Mouse (Mus musculus): ENCODE measurements around the gene Slit3. TPM values are rescaled to one million over a fixed set of nuclear protein-coding genes. Genes with fewer than 3 reads are reported as not detected.

Slit3 gene
- polyA plus RNA-seq, 1 experiment from 2014 or later: 4.5 TPM

- Histone ChIP-seq H3K4me3 (ENCODE audit: low read depth, low read length) (no peak overlapping the region), H3K27me3 (ENCODE audit: control insufficient read depth, insufficient read depth, low read depth, low read length) (no peaks in the 10 kb centered on the region; the same call in none of the 2 replicates)
- no peak for ATAC-seq
Observed at GRCm38 (mm10) chr11:35385444-35385843, 264.4 kb downstream of the Slit3 start.

DNA sequence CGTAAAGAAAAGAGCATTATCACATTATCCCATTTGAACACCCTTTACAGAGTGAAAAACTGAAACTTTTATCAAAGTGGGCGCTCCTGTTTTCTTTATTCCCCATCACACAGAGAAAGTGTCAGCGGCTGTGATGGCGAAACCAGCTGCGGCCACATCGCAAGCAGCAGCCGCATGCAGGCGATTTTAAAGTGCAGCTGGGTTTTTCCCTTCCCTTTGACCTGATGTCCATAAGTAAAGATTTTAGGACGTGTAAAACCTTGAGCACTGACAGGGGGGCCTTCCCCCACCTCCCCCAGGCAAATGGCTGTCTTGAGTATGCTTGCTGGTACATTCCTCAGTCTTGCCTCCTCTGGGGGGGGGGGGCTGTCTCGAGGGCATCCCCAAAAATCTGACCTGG lies 266.8 kb downstream of the Slit3 start:
- Histone ChIP-seq H3K4me2 (ENCODE audit: low read length) (no peak overlapping the region), H3K4me1 (ENCODE audit: control insufficient read depth, insufficient read depth, low read length) (no peaks in the 10 kb centered on the region), H3K27me3 (ENCODE audit: control insufficient read depth, insufficient read depth, low read depth, low read length) (no peaks in the 10 kb centered on the region; the same call in 1 of the 2 replicates), H3K36me3 (ENCODE audit: control insufficient read depth, insufficient read depth, low read length) (no peaks in the 10 kb centered on the region), H3K4me3 (ENCODE audit: low read depth, low read length) (no peak overlapping the region), H3K9ac (ENCODE audit: low read depth, low read length) (no peak overlapping the region), H3K27ac (ENCODE audit: low read length) (no peak overlapping the region), H3K9me3 (replicated peaks; ENCODE audit: control insufficient read depth, low read length, poor library complexity, severe bottlenecking) (no peaks in the 10 kb centered on the region)
- no peak for ATAC-seq
- 80% methylated on average over 10 of the region's 10 CpGs for WGBS

More at GRCm38 (mm10) chr11:35385444-35385843, 264.4 kb downstream of the Slit3 start:
- 30% methylated on average over 3 of the region's 3 CpGs for WGBS
- no peak overlapping the region for H3K27ac ChIP-seq (ENCODE audit: low read length)
- H3K9ac ChIP-seq (ENCODE audit: low read depth, low read length): no peak overlapping the region
- no peaks in the 10 kb centered on the region for H3K4me1 ChIP-seq (ENCODE audit: control insufficient read depth, insufficient read depth, low read length)
- no peaks in the 10 kb centered on the region for H3K36me3 ChIP-seq (ENCODE audit: control insufficient read depth, insufficient read depth, low read length)
- no peak overlapping the region for H3K4me2 ChIP-seq (ENCODE audit: low read length)
- no peaks in the 10 kb centered on the region for H3K9me3 ChIP-seq (replicated peaks; ENCODE audit: control insufficient read depth, low read length, poor library complexity, severe bottlenecking)

DNA sequence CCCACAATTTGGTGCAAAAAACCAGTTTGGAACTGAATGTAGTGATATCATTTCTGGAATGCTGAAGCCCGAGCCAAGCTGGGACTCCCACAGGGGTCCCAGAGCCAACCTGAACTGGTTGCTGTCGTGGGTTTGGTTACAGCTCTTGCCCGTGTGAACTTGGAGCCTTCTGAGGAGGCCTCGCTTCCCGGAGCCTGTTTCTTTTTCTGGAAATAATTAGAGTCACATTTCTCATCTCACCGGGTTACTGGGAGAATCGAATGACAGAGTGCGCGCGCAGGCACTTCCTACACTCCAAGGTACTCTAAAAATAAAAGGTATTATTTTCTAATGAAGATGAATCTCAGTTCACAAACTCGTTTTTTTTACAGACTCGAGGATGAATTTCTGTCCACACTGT lies 267.4 kb downstream of the Slit3 start:
- H3K36me3 ChIP-seq (ENCODE audit: control insufficient read depth, insufficient read depth, low read length): no peaks in the 10 kb centered on the region
- no peak overlapping the region for H3K4me2 ChIP-seq (ENCODE audit: low read length)
- no peak for ATAC-seq
- H3K9me3 ChIP-seq (replicated peaks; ENCODE audit: control insufficient read depth, low read length, poor library complexity, severe bottlenecking): no peaks in the 10 kb centered on the region
- no peak overlapping the region for H3K27ac ChIP-seq (ENCODE audit: low read length)
- 72% methylated on average over 12 of the region's 12 CpGs for WGBS
- H3K27me3 ChIP-seq (ENCODE audit: control insufficient read depth, insufficient read depth, low read depth, low read length): no peaks in the 10 kb centered on the region; the same call in 1 of the 2 replicates
- no peak overlapping the region for H3K4me3 ChIP-seq (ENCODE audit: low read depth, low read length)
- H3K9ac ChIP-seq (ENCODE audit: low read depth, low read length): no peak overlapping the region
- H3K4me1 ChIP-seq (ENCODE audit: control insufficient read depth, insufficient read depth, low read length): no peaks in the 10 kb centered on the region

DNA sequence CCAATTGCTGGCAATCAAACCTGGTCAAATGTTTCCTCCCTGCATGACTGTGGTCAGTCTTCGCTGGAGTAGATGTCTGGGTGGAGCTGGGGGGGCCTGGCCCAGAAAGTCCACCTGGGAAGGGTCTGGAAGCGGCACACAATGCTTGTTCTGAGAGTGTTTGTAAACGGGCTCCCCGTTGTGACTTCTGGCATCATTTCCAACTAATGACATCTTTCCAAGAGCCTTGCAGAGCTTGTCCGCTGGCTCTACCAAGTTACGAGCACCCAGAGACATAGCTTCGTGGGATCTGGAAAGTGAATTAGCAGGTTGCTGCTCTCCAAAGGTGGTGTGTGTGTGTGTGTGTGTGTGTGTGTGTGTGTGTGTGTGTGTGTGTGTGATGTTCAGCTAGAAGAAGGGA lies 268.3 kb downstream of the Slit3 start:
- H3K4me1 ChIP-seq (ENCODE audit: control insufficient read depth, insufficient read depth, low read length): no peaks in the 10 kb centered on the region
- ATAC-seq: no peak
- no peak overlapping the region for H3K4me2 ChIP-seq (ENCODE audit: low read length)
- H3K36me3 ChIP-seq (ENCODE audit: control insufficient read depth, insufficient read depth, low read length): no peaks in the 10 kb centered on the region
- no peak overlapping the region for H3K4me3 ChIP-seq (ENCODE audit: low read depth, low read length)
- WGBS: 88% methylated on average over 7 of the region's 7 CpGs
- no peaks in the 10 kb centered on the region; the same call in 1 of the 2 replicates for H3K27me3 ChIP-seq (ENCODE audit: control insufficient read depth, insufficient read depth, low read depth, low read length)
- no peaks in the 10 kb centered on the region for H3K9me3 ChIP-seq (replicated peaks; ENCODE audit: control insufficient read depth, low read length, poor library complexity, severe bottlenecking)
- H3K9ac ChIP-seq (ENCODE audit: low read depth, low read length): no peak overlapping the region
- no peak overlapping the region for H3K27ac ChIP-seq (ENCODE audit: low read length)

DNA sequence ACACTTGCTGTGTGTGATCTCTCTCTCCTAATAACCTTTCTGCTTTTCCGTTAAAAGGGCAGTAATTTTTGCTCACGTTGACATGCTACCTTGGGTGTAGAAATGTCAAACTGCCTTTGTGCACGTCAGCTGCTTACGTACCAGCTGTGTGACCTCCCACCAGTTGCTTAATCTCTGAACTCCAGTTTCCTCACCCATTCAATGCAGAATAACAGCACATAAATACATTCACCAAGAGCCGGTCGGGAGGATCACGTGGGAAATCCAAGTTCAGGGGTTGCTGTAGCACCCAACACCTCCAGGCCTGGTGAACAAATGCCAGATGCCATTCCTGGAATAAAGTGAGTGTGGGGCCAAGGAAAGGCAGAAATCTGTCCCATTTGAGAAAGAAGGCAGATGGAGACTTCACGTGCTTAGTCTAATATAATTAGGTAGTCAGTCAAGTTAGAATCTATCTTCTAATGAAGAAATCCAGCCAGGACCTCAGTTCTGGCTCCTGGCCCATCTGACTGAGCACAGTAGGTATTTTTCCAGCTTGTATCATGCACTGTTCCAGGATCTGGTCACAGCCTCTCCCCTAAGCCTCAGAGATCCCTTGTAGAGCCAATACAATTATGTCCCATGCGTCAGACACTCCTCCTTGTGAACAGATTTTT lies 268.9 kb downstream of the Slit3 start:
- H3K36me3 ChIP-seq (ENCODE audit: control insufficient read depth, insufficient read depth, low read length): no peaks in the 10 kb centered on the region
- H3K9ac ChIP-seq (ENCODE audit: low read depth, low read length): no peak overlapping the region
- no peaks in the 10 kb centered on the region for H3K9me3 ChIP-seq (replicated peaks; ENCODE audit: control insufficient read depth, low read length, poor library complexity, severe bottlenecking)
- H3K27me3 ChIP-seq (ENCODE audit: control insufficient read depth, insufficient read depth, low read depth, low read length): no peaks in the 10 kb centered on the region; the same call in 1 of the 2 replicates
- no peaks in the 10 kb centered on the region for H3K4me1 ChIP-seq (ENCODE audit: control insufficient read depth, insufficient read depth, low read length)
- WGBS: 74% methylated on average over 9 of the region's 9 CpGs
- no peak for ATAC-seq
- H3K4me2 ChIP-seq (ENCODE audit: low read length): no peak overlapping the region
- H3K27ac ChIP-seq (ENCODE audit: low read length): no peak overlapping the region
- H3K4me3 ChIP-seq (ENCODE audit: low read depth, low read length): no peak overlapping the region

GRCm38 (mm10) chr11:35393815-35394214 lies 272.8 kb downstream of the Slit3 start:
- Histone ChIP-seq H3K36me3 (ENCODE audit: control insufficient read depth, insufficient read depth, low read length) (no peaks in the 10 kb centered on the region), H3K27ac (ENCODE audit: low read length) (no peak overlapping the region), H3K4me2 (ENCODE audit: low read length) (no peak overlapping the region), H3K9me3 (replicated peaks; ENCODE audit: control insufficient read depth, low read length, poor library complexity, severe bottlenecking) (no peaks in the 10 kb centered on the region), H3K9ac (ENCODE audit: low read depth, low read length) (no peak overlapping the region), H3K4me3 (ENCODE audit: low read depth, low read length) (no peak overlapping the region), H3K4me1 (ENCODE audit: control insufficient read depth, insufficient read depth, low read length) (no peaks in the 10 kb centered on the region), H3K27me3 (ENCODE audit: control insufficient read depth, insufficient read depth, low read depth, low read length) (no peaks in the 10 kb centered on the region)
- ATAC-seq: no peak
- WGBS: 64% methylated on average over 5 of the region's 5 CpGs

- Histone ChIP-seq H3K4me3 (ENCODE audit: low read depth, low read length) (no peak overlapping the region), H3K4me1 (ENCODE audit: control insufficient read depth, insufficient read depth, low read length) (no peaks in the 10 kb centered on the region), H3K27ac (ENCODE audit: low read length) (no peak overlapping the region), H3K9ac (ENCODE audit: low read depth, low read length) (no peak overlapping the region), H3K4me2 (ENCODE audit: low read length) (no peak overlapping the region), H3K9me3 (replicated peaks; ENCODE audit: control insufficient read depth, low read length, poor library complexity, severe bottlenecking) (no peaks in the 10 kb centered on the region), H3K27me3 (ENCODE audit: control insufficient read depth, insufficient read depth, low read depth, low read length) (no peaks in the 10 kb centered on the region), H3K36me3 (ENCODE audit: control insufficient read depth, insufficient read depth, low read length) (no peaks in the 10 kb centered on the region)
- WGBS: 68% methylated on average over 8 of the region's 8 CpGs
- no peak for ATAC-seq
Observed at GRCm38 (mm10) chr11:35395376-35395775, 274.4 kb downstream of the Slit3 start.

DNA sequence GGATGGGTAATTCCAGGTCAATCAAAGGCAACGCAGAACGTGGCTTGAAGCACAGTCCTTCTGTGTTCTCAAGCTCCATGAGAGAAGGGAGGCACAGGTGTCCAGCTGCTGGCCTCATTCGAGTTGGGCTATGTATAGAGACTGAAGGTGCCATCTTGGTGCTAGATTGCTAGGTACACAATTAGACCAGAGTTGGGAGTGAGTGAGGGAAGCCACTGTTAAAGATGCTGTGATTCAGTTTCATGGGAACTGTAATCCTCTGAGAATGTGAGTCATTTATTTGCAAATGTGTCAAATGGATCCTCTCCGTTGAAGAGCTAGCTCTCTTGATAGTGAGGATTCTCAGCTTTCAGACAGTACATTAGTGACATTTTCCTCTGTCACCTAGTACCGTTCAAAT lies 277.3 kb downstream of the Slit3 start:
- 74% methylated on average over 5 of the region's 5 CpGs for WGBS
- Histone ChIP-seq H3K27me3 (ENCODE audit: control insufficient read depth, insufficient read depth, low read depth, low read length) (no peaks in the 10 kb centered on the region), H3K36me3 (ENCODE audit: control insufficient read depth, insufficient read depth, low read length) (no peaks in the 10 kb centered on the region), H3K4me1 (ENCODE audit: control insufficient read depth, insufficient read depth, low read length) (no peaks in the 10 kb centered on the region), H3K27ac (ENCODE audit: low read length) (no peak overlapping the region), H3K4me3 (ENCODE audit: low read depth, low read length) (no peak overlapping the region), H3K4me2 (ENCODE audit: low read length) (no peak overlapping the region), H3K9ac (ENCODE audit: low read depth, low read length) (no peak overlapping the region), H3K9me3 (replicated peaks; ENCODE audit: control insufficient read depth, low read length, poor library complexity, severe bottlenecking) (no peaks in the 10 kb centered on the region)
- no peak for ATAC-seq

DNA sequence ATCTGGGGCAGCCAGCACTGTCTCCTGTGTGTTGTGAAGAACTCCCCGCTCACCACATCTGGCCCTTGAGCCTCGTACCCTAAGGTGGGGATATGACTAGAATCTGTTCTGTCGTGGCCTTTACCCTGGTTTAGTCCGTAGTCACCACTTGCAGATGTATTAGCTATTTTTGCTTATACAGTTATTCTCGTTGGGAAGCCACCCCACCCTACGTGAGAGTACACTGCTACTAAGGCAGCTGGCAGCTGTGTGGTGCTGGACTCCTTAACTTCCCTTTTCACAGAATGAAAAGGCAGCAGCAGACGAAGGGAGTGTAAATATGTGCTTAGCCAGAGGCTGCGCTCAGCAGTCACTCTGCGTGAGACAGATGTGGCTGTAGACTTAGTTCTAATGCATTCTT lies 282.5 kb downstream of the Slit3 start:
- peaks cover 3% of the 10 kb centered on the region; the same call in 1 of the 2 replicates for H3K27me3 ChIP-seq (ENCODE audit: control insufficient read depth, insufficient read depth, low read depth, low read length)
- WGBS: 80% methylated on average over 9 of the region's 9 CpGs
- ATAC-seq: no peak
- H3K4me2 ChIP-seq (ENCODE audit: low read length): no peak overlapping the region
- no peak overlapping the region for H3K9ac ChIP-seq (ENCODE audit: low read depth, low read length)
- H3K9me3 ChIP-seq (replicated peaks; ENCODE audit: control insufficient read depth, low read length, poor library complexity, severe bottlenecking): no peaks in the 10 kb centered on the region
- H3K36me3 ChIP-seq (ENCODE audit: control insufficient read depth, insufficient read depth, low read length): no peaks in the 10 kb centered on the region
- H3K27ac ChIP-seq (ENCODE audit: low read length): no peak overlapping the region
- 0 out of 2 replicates have a peak, but pooled peaks cover 3% of the 10 kb centered on the region for H3K4me1 ChIP-seq (ENCODE audit: control insufficient read depth, insufficient read depth, low read length)
- H3K4me3 ChIP-seq (ENCODE audit: low read depth, low read length): no peak overlapping the region

Measured in midbrain, embryonic 16.5 days (tissue).